Mouse (Mus musculus): ENCODE measurements around the gene Hhat. TPM values are rescaled to one million over a fixed set of nuclear protein-coding genes. Genes with fewer than 3 reads are reported as not detected.

Gene Hhat
- polyA plus RNA-seq, 1 experiment from 2014 or later = 1.5 TPM

DNA sequence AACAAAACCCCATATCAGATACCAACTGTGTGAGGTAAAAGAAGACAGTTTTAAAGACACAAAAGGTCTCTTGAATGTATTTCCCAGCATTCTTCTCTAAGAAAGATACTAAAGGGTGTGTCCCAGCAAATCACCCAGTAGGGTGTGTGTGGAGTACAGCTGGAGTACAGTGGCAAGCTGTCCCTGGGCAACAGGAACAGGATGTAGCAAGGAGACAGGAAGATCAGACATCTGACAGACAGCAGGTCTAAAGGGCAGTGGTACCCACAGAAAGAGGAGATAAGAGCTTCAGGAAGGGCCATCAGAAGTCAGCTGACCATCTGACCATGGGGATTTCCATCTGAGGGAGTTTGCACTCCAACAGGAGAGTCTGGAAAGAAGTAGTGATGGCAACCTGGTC is 185.7 kb downstream of the Hhat start:
- DNase-seq (no peak), ATAC-seq (ENCODE audit: low read depth) (no peak)
- no peak overlapping the region for H3K4me3 ChIP-seq (replicated peaks)
- H3K9ac ChIP-seq = no peak overlapping the region
- H3K27me3 ChIP-seq = no peaks in the 10 kb centered on the region
- H3K27ac ChIP-seq = no peak overlapping the region
- H3K4me1 ChIP-seq (replicated peaks) = no peaks in the 10 kb centered on the region
- no peaks in the 10 kb centered on the region for H3K9me3 ChIP-seq (replicated peaks)
- no peak overlapping the region for H3K4me2 ChIP-seq
- no peaks in the 10 kb centered on the region for H3K36me3 ChIP-seq

DNA sequence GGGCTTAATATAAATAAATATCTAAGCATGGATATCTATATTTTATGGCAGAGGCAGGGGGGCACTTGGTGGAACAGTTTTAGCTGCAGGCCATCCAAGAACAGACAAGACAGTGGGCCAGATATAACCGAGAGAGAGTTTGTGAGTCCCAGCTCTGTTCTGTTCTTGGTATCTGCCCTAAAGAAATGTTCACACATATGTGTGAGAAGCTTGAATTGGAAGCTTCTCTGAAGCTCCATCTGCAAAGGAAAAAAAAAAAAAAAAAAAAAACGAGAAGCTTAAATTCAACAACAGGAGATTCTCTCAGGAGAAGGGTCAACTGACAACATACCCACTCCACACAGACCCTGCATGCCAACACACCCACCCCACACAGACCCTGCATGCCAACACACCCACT is 188.1 kb downstream of the Hhat start:
- H3K9me3 ChIP-seq (replicated peaks) = no peaks in the 10 kb centered on the region
- H3K4me2 ChIP-seq = no peak overlapping the region
- no peak overlapping the region for H3K9ac ChIP-seq
- DNase-seq = no peak
- ATAC-seq (ENCODE audit: low read depth) = no peak
- H3K27ac ChIP-seq = no peak overlapping the region
- no peaks in the 10 kb centered on the region for H3K36me3 ChIP-seq
- H3K27me3 ChIP-seq = no peaks in the 10 kb centered on the region
- H3K4me3 ChIP-seq (replicated peaks) = no peak overlapping the region
- H3K4me1 ChIP-seq (replicated peaks) = no peaks in the 10 kb centered on the region
- 53% methylated on average over 2 of the region's 2 CpGs for WGBS (ENCODE audit: insufficient replicate concordance)

DNA sequence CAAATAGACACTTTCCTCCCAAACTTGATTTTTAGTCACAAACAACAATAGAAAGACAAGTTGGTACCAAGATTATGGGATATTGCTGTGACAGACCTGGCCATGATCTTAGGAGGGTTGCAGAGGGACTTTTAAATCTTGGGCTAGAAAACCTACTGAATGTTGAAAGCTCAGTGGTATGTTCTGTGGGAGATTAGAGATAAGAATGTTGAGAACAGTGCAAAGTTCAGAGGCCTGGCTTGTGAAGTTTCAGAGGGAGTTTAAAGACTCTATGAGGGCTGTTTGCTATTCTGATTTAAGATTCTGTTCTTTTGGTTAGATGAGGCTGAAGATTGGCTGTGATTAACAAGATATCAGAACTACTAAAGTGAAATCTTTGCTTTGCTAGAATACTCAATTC is 206.3 kb downstream of the Hhat start:
- no peak for DNase-seq
- Histone ChIP-seq H3K4me1 (replicated peaks) (no peaks in the 10 kb centered on the region), H3K4me2 (no peak overlapping the region), H3K9ac (no peak overlapping the region), H3K9me3 (replicated peaks) (no peaks in the 10 kb centered on the region), H3K36me3 (no peaks in the 10 kb centered on the region), H3K27me3 (no peaks in the 10 kb centered on the region), H3K27ac (no peak overlapping the region), H3K4me3 (replicated peaks) (no peak overlapping the region)
- no peak for ATAC-seq (ENCODE audit: low read depth)

DNA sequence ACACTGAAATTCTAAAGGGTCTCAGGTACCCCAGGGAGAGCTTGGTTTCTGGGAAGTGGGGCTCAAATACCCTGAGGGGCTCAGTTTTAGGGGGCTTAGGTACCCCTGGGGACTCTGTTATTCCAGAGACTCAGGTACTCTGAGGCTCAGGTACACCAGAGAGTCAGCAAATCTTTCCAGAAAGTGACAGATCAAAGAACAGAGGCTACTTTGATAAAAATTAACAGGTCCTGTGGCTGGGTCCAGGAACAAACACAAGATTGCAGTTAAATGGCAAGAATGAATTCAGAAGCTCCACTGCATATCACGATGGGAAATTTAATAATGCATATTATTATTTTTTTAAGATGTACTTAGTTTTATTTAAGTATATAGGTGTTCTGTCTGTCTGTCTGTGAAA is 211.7 kb downstream of the Hhat start:
- H3K4me2 ChIP-seq = no peak overlapping the region
- H3K4me1 ChIP-seq (replicated peaks) = no peaks in the 10 kb centered on the region
- ATAC-seq (ENCODE audit: low read depth) (no peak), DNase-seq (no peak)
- no peak overlapping the region for H3K27ac ChIP-seq
- H3K27me3 ChIP-seq = no peaks in the 10 kb centered on the region
- no peak overlapping the region for H3K4me3 ChIP-seq (replicated peaks)
- H3K9me3 ChIP-seq (replicated peaks) = no peaks in the 10 kb centered on the region
- no peaks in the 10 kb centered on the region for H3K36me3 ChIP-seq
- no peak overlapping the region for H3K9ac ChIP-seq
- WGBS (ENCODE audit: insufficient replicate concordance) = 55% methylated on average over 1 of the region's 1 CpGs

DNA sequence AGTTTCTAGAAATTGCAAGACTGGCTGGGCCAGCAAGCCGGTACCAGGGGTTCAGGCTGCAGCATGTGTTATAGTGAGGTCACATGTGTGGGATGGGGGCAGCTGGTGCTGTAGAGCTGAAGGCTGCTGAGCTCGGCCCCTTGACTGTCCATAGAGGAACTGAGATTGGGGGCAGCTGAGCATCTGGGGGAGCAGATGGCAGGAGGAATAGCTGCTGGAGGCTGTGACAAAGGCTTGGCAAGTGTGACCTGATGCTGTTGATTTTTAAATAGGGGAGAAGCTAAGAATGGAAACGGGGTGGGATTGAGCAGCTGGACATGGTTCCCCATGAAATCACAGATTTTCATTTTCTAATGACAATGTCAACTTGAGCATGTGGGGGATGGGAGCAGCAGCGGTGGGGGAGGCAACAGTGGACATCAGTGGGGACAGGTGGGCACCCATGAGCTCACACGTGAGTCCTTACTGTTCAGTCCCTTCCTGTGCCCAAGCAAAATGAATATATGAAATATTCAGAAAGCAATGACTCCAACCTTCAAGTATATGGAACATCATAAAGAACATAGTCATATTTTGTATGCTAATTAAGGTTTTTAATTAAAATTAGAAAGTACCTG is 212.9 kb downstream of the Hhat start:
- Histone ChIP-seq H3K9ac (no peak overlapping the region), H3K36me3 (no peaks in the 10 kb centered on the region), H3K27ac (no peak overlapping the region), H3K4me1 (replicated peaks) (no peaks in the 10 kb centered on the region), H3K27me3 (no peaks in the 10 kb centered on the region), H3K4me2 (no peak overlapping the region), H3K4me3 (replicated peaks) (no peak overlapping the region), H3K9me3 (replicated peaks) (no peaks in the 10 kb centered on the region)
- DNase-seq (no peak), ATAC-seq (ENCODE audit: low read depth) (no peak)
- WGBS (ENCODE audit: insufficient replicate concordance) = 49% methylated on average over 5 of the region's 5 CpGs

DNA sequence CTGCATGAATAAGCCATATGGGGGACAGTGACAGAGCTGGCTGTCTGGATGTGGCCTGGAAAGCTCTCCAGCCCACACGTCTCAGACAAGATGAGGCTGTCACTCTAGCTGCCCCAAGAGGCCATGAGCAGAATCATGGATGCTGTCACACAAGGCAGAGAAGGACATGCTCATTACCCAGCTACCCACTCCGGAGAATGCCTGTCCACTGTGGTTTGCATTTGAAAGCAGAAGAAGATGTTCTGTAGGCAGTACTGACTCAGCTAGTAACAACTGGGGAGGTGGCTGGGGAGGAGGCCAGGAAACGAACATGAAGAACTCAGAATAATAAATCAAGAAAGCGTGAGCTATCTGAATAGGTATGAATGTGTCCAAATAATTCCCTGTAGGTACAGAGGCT is 215.5 kb downstream of the Hhat start:
- Histone ChIP-seq H3K9ac (no peak overlapping the region), H3K27me3 (no peaks in the 10 kb centered on the region), H3K36me3 (no peaks in the 10 kb centered on the region), H3K4me2 (no peak overlapping the region), H3K4me1 (replicated peaks) (no peaks in the 10 kb centered on the region), H3K9me3 (replicated peaks) (no peaks in the 10 kb centered on the region), H3K4me3 (replicated peaks) (no peak overlapping the region), H3K27ac (no peak overlapping the region)
- 46% methylated on average over 4 of the region's 4 CpGs for WGBS (ENCODE audit: insufficient replicate concordance)
- ATAC-seq (ENCODE audit: low read depth) (no peak), DNase-seq (no peak)

DNA sequence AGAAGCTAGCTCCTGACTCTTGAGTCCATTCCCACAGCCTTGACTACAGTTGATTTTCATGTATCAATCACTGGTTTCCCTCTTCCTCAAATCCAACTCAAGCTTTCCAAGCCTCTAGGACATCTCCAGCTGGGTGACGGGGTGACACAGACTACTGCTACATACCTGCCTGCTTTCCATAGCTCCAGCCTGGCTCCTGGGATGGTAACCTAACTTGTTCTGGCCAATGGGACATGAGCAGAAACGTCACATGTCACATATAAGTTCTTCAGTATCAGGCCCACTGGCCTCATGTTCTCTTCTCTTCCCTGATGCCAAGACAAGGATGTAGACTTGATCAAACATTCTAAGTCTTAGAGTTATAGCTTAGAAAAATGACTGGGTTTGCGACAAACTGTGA is 220.5 kb downstream of the Hhat start:
- Histone ChIP-seq H3K36me3 (no peaks in the 10 kb centered on the region), H3K4me2 (no peak overlapping the region), H3K4me3 (replicated peaks) (no peak overlapping the region), H3K27me3 (no peaks in the 10 kb centered on the region), H3K27ac (no peak overlapping the region), H3K4me1 (replicated peaks) (no peaks in the 10 kb centered on the region), H3K9me3 (replicated peaks) (no peaks in the 10 kb centered on the region), H3K9ac (no peak overlapping the region)
- ATAC-seq (ENCODE audit: low read depth) (no peak), DNase-seq (no peak)
- WGBS (ENCODE audit: insufficient replicate concordance) = 55% methylated on average over 3 of the region's 3 CpGs

DNA sequence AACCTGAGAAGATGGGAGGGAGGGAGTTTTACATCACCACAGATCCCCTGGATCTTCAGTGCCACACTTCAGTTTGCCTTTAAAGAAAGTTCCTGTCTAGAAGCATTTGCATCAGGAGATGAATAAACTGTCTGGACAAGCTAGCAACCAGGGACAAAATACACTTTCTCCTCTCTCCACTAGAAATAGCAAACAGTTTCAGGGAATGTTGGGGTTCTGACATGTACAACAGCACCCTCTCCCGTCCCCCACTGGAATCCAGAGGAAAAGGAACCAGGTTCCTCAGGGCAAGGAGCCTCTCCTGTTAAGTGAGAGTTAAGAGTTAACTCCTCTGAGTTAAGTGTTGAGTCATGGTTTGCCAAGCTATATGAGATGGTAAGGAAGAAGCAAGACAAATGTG is 224.2 kb downstream of the Hhat start:
- WGBS (ENCODE audit: insufficient replicate concordance) = 7% methylated on average over 1 of the region's 1 CpGs
- no peak overlapping the region for H3K4me3 ChIP-seq (replicated peaks)
- no peaks in the 10 kb centered on the region for H3K4me1 ChIP-seq (replicated peaks)
- H3K9ac ChIP-seq = no peak overlapping the region
- H3K9me3 ChIP-seq (replicated peaks) = no peaks in the 10 kb centered on the region
- H3K27ac ChIP-seq = no peak overlapping the region
- H3K27me3 ChIP-seq = no peaks in the 10 kb centered on the region
- DNase-seq = no peak
- no peak overlapping the region for H3K4me2 ChIP-seq
- ATAC-seq (ENCODE audit: low read depth) = no peak
- no peaks in the 10 kb centered on the region for H3K36me3 ChIP-seq

DNA sequence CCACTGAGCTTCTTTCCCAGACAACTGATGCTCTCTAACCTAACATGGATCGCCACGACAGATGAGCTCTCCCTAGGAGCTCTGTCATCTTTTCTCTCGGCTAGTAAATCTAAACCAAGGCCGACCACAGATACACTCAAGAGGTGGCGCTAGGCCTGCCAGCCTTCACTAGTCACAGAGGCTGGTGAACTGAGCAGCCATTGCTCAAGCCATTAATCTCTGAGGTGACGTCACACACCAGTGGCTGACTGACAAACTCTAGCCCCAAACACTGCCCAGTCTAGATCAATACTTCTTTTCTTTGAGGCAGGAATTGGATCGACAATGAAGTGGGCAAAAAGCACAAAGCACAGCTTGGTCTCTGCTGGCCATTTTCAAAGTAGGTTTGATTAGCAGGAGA is 226.1 kb downstream of the Hhat start:
- Histone ChIP-seq H3K4me2 (no peak overlapping the region), H3K4me3 (replicated peaks) (no peak overlapping the region), H3K27ac (no peak overlapping the region), H3K27me3 (no peaks in the 10 kb centered on the region), H3K4me1 (replicated peaks) (no peaks in the 10 kb centered on the region), H3K36me3 (no peaks in the 10 kb centered on the region), H3K9me3 (replicated peaks) (no peaks in the 10 kb centered on the region), H3K9ac (no peak overlapping the region)
- ATAC-seq (ENCODE audit: low read depth) (no peak), DNase-seq (no peak)
- WGBS (ENCODE audit: insufficient replicate concordance) = 71% methylated on average over 7 of the region's 7 CpGs

DNA sequence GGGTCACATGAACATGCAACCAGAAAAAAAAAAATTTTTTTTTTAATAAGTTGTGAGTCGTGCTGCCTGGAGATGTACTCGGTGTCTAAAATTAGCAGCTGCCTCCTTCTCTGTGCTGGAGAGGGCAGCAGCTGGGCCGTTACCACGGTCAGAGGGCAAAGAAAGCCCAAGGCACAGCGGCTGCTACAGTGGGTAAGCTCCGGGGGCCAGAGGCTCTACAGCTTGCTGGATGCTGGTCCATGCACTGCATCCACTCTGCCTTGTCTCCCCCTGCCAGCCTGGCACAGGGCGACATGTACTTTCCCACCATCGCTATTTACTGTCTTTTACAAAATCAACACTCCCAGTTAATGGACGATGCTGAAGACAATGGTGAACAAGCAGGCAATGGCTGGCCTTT is 226.9 kb downstream of the Hhat start:
- ATAC-seq (ENCODE audit: low read depth) (no peak), DNase-seq (no peak)
- H3K27ac ChIP-seq = no peak overlapping the region
- no peaks in the 10 kb centered on the region for H3K27me3 ChIP-seq
- no peak overlapping the region for H3K9ac ChIP-seq
- H3K36me3 ChIP-seq = no peaks in the 10 kb centered on the region
- H3K9me3 ChIP-seq (replicated peaks) = no peaks in the 10 kb centered on the region
- H3K4me2 ChIP-seq = no peak overlapping the region
- WGBS (ENCODE audit: insufficient replicate concordance) = 63% methylated on average over 9 of the region's 9 CpGs
- H3K4me3 ChIP-seq (replicated peaks) = no peak overlapping the region
- H3K4me1 ChIP-seq (replicated peaks) = no peaks in the 10 kb centered on the region

DNA sequence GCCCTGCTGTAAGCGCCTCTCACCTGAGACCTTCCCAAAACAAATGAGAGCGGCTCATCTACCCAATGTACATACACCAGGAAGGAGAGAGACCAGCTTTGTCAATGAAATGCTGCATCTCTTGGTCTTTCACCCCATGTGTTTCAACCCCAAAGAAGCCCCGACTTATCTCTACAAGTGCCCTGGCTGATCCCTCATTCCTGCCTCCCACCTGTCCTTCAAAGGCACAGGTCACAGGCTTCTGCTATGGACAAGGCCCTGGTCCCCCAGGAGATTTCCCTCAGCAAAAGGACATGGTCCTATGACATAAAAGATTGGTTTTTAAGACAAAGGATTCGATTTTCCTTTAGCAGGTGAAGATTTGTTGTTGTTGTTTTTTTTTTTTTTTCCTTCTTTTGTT is 227.3 kb downstream of the Hhat start:
- Histone ChIP-seq H3K9me3 (replicated peaks) (no peaks in the 10 kb centered on the region), H3K36me3 (no peaks in the 10 kb centered on the region)
- 60% methylated on average over 4 of the region's 4 CpGs for WGBS (ENCODE audit: insufficient replicate concordance)

DNA sequence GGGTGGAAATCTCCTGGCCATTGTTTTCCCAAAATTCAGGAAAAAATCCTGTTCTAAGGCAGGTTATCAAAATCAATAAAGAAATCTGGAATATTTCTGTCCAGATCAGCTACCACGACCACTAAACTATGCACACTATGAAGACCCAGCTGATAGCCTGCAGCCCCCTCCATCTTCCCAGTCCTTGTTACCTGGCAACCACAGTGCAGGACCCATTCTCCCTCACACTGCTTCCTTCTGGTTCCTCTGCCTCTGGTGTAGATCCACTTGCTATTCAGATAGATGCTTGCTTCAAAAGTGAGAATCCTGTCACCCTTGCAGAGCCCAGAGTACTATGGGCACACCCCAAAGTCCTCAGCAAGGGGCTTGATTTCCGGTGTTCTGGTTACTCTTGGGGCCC is 228.9 kb downstream of the Hhat start:
- no peaks in the 10 kb centered on the region for H3K4me1 ChIP-seq (replicated peaks)
- H3K9me3 ChIP-seq (replicated peaks) = no peaks in the 10 kb centered on the region
- H3K9ac ChIP-seq = no peak overlapping the region
- DNase-seq (no peak), ATAC-seq (ENCODE audit: low read depth) (no peak)
- no peak overlapping the region for H3K27ac ChIP-seq
- no peaks in the 10 kb centered on the region for H3K36me3 ChIP-seq
- no peak overlapping the region for H3K4me3 ChIP-seq (replicated peaks)
- no peaks in the 10 kb centered on the region for H3K27me3 ChIP-seq
- no peak overlapping the region for H3K4me2 ChIP-seq
- WGBS (ENCODE audit: insufficient replicate concordance) = 53% methylated on average over 2 of the region's 2 CpGs

More for the DNA sequence above, 227.3 kb downstream of the Hhat start:
- Histone ChIP-seq H3K27me3 (no peaks in the 10 kb centered on the region), H3K9ac (no peak overlapping the region), H3K4me3 (replicated peaks) (no peak overlapping the region), H3K27ac (no peak overlapping the region), H3K4me1 (replicated peaks) (no peaks in the 10 kb centered on the region), H3K4me2 (no peak overlapping the region)
- ATAC-seq (ENCODE audit: low read depth) (no peak), DNase-seq (no peak)
